Mouse (Mus musculus): ENCODE data around the gene Acads. TPM values are rescaled to one million over a fixed set of nuclear protein-coding genes. Genes with fewer than 3 reads are reported as not detected.

Gene Acads
- polyA plus RNA-seq, 1 experiment from 2014 or later, result 25.2 TPM

GRCm38 (mm10) chr5:115147388-115147787 lies 28.2 kb upstream of the Acads start:
- Histone ChIP-seq H3K36me3 (peaks cover 74% of the 10 kb centered on the region), H3K27ac (no peak overlapping the region), H3K4me3 (no peak overlapping the region), H3K9ac (no peak overlapping the region), H3K4me2 (no peak overlapping the region), H3K9me3 (no peaks in the 10 kb centered on the region), H3K27me3 (no peaks in the 10 kb centered on the region), H3K4me1 (replicated peaks) (0 out of 2 replicates have a peak, but pooled peaks cover 3% of the 10 kb centered on the region)
- ATAC-seq (ENCODE audit: low FRiP score), result no peak
- WGBS, result 98% methylated on average over 3 of the region's 3 CpGs

- Histone ChIP-seq H3K9ac (no peak overlapping the region), H3K36me3 (peaks cover 74% of the 10 kb centered on the region), H3K4me1 (replicated peaks) (no peaks in the 10 kb centered on the region), H3K27me3 (no peaks in the 10 kb centered on the region), H3K27ac (no peak overlapping the region), H3K4me2 (no peak overlapping the region), H3K4me3 (no peak overlapping the region), H3K9me3 (no peaks in the 10 kb centered on the region)
- ATAC-seq (ENCODE audit: low FRiP score), result no peak
Observed at GRCm38 (mm10) chr5:115146747-115147130, 27.6 kb upstream of the Acads start.

GRCm38 (mm10) chr5:115145976-115146746 lies 27.0 kb upstream of the Acads start:
- no peaks in the 10 kb centered on the region for H3K9me3 ChIP-seq
- 89% methylated on average over 6 of the region's 6 CpGs for WGBS
- no peak for ATAC-seq (ENCODE audit: low FRiP score)
- H3K4me3 ChIP-seq, result no peak overlapping the region
- H3K4me1 ChIP-seq (replicated peaks), result no peaks in the 10 kb centered on the region
- H3K27ac ChIP-seq, result no peak overlapping the region
- no peaks in the 10 kb centered on the region for H3K27me3 ChIP-seq
- H3K36me3 ChIP-seq, result peaks cover 73% of the 10 kb centered on the region
- no peak overlapping the region for H3K9ac ChIP-seq
- H3K4me2 ChIP-seq, result no peak overlapping the region

- Histone ChIP-seq H3K4me1 (replicated peaks) (no peaks in the 10 kb centered on the region), H3K36me3 (peaks cover 65% of the 10 kb centered on the region), H3K9me3 (no peaks in the 10 kb centered on the region), H3K9ac (peak overlapping the region; percentile 2; the same call in 1 of the 2 replicates), H3K27ac (no peak overlapping the region; the same call in 1 of the 2 replicates), H3K27me3 (no peaks in the 10 kb centered on the region), H3K4me3 (no peak overlapping the region), H3K4me2 (no peak overlapping the region)
- ATAC-seq (ENCODE audit: low FRiP score), result no peak
- 74% methylated on average over 11 of the region's 11 CpGs for WGBS
Observed at GRCm38 (mm10) chr5:115145253-115145968, 26.3 kb upstream of the Acads start.

- no peak overlapping the region for H3K4me2 ChIP-seq
- ATAC-seq (ENCODE audit: low FRiP score), result no peak
- no peak overlapping the region for H3K27ac ChIP-seq
- no peak overlapping the region for H3K4me3 ChIP-seq
- no peaks in the 10 kb centered on the region for H3K4me1 ChIP-seq (replicated peaks)
- H3K27me3 ChIP-seq, result no peaks in the 10 kb centered on the region
- H3K9me3 ChIP-seq, result no peaks in the 10 kb centered on the region
- 74% methylated on average over 6 of the region's 6 CpGs for WGBS
- H3K36me3 ChIP-seq, result peaks cover 56% of the 10 kb centered on the region
- H3K9ac ChIP-seq, result 0 out of 2 replicates have a peak overlapping the region, but pooled peaks have one; percentile 2
Observed at GRCm38 (mm10) chr5:115144471-115144870, 25.3 kb upstream of the Acads start.

GRCm38 (mm10) chr5:115143552-115143951 lies 24.4 kb upstream of the Acads start:
- Histone ChIP-seq H3K27ac (0 out of 2 replicates have a peak overlapping the region, but pooled peaks have one; percentile 13), H3K9ac (no peak overlapping the region), H3K9me3 (no peaks in the 10 kb centered on the region), H3K4me3 (no peak overlapping the region), H3K36me3 (peaks cover 48% of the 10 kb centered on the region), H3K4me1 (replicated peaks) (no peaks in the 10 kb centered on the region), H3K27me3 (no peaks in the 10 kb centered on the region), H3K4me2 (no peak overlapping the region)
- 82% methylated on average over 10 of the region's 10 CpGs for WGBS
- no peak for ATAC-seq (ENCODE audit: low FRiP score)

GRCm38 (mm10) chr5:115142166-115142697 lies 23.1 kb upstream of the Acads start:
- no peak for ATAC-seq (ENCODE audit: low FRiP score)
- 88% methylated on average over 9 of the region's 9 CpGs for WGBS
- Histone ChIP-seq H3K36me3 (peaks cover 35% of the 10 kb centered on the region), H3K9me3 (no peaks in the 10 kb centered on the region), H3K27me3 (no peaks in the 10 kb centered on the region), H3K4me2 (no peak overlapping the region), H3K4me1 (replicated peaks) (no peaks in the 10 kb centered on the region), H3K4me3 (no peak overlapping the region), H3K9ac (no peak overlapping the region), H3K27ac (no peak overlapping the region)

GRCm38 (mm10) chr5:115140726-115141125 lies 21.6 kb upstream of the Acads start:
- H3K4me1 ChIP-seq (replicated peaks), result no peaks in the 10 kb centered on the region
- H3K27ac ChIP-seq, result no peak overlapping the region
- H3K9me3 ChIP-seq, result no peaks in the 10 kb centered on the region
- no peak overlapping the region for H3K4me2 ChIP-seq
- H3K9ac ChIP-seq, result no peak overlapping the region
- no peaks in the 10 kb centered on the region for H3K27me3 ChIP-seq
- no peak overlapping the region for H3K4me3 ChIP-seq
- WGBS, result 79% methylated on average over 3 of the region's 3 CpGs
- peaks cover 20% of the 10 kb centered on the region for H3K36me3 ChIP-seq
- ATAC-seq (ENCODE audit: low FRiP score), result no peak

GRCm38 (mm10) chr5:115139124-115139523 lies 20.0 kb upstream of the Acads start:
- Histone ChIP-seq H3K4me3 (no peak overlapping the region), H3K4me1 (replicated peaks) (peaks cover 1% of the 10 kb centered on the region), H3K27ac (no peak overlapping the region), H3K27me3 (no peaks in the 10 kb centered on the region), H3K9me3 (no peaks in the 10 kb centered on the region), H3K4me2 (no peak overlapping the region), H3K9ac (no peak overlapping the region), H3K36me3 (peaks cover 4% of the 10 kb centered on the region)
- 74% methylated on average over 4 of the region's 4 CpGs for WGBS
- no peak for ATAC-seq (ENCODE audit: low FRiP score)

GRCm38 (mm10) chr5:115134234-115135165 lies 15.4 kb upstream of the Acads start, which contains the start of gene Unc119b:
Gene Unc119b (minus strand): TSS chr5:115134975.
- peak; percentile 93 for ATAC-seq (ENCODE audit: low FRiP score)

GRCm38 (mm10) chr5:115133358-115134066 lies 14.4 kb upstream of the Acads start:
- Histone ChIP-seq H3K9me3 (no peaks in the 10 kb centered on the region), H3K36me3 (peaks cover 18% of the 10 kb centered on the region), H3K27me3 (no peaks in the 10 kb centered on the region), H3K4me1 (replicated peaks) (peaks cover 33% of the 10 kb centered on the region), H3K9ac (peak overlapping the region; percentile 92), H3K4me3 (peak overlapping the region; percentile 89), H3K27ac (no peak overlapping the region), H3K4me2 (peak overlapping the region; percentile 87)
- 60% methylated on average over 6 of the region's 6 CpGs for WGBS
- ATAC-seq (ENCODE audit: low FRiP score), result no peak

More at GRCm38 (mm10) chr5:115134234-115135165, 15.4 kb upstream of the Acads start, which contains the start of gene Unc119b:
- peak within 1 kb of the TSS; percentile 87 for H3K4me2 ChIP-seq
- peak within 1 kb of the TSS; percentile 92 for H3K9ac ChIP-seq
- H3K27ac ChIP-seq, result peak within 1 kb of the TSS; percentile 68
- no peaks in the 10 kb centered on the region for H3K9me3 ChIP-seq
- WGBS, result under 1% methylated on average over 70 of the region's 81 CpGs
- H3K4me1 ChIP-seq (replicated peaks), result peaks cover 33% of the 10 kb centered on the region
- H3K4me3 ChIP-seq, result peak within 1 kb of the TSS; percentile 89
- no peaks in the 10 kb centered on the region for H3K27me3 ChIP-seq
- H3K36me3 ChIP-seq, result peaks cover 9% of the 10 kb centered on the region

All from hindbrain, embryonic 13.5 days (tissue).